Mouse (Mus musculus) forebrain, postnatal 0 days (tissue): ENCODE measurements around the gene Adk. TPM values are rescaled to one million over a fixed set of nuclear protein-coding genes. Genes with fewer than 3 reads are reported as not detected.

ENCODE experiments used
- ATAC-seq: fragments of 200-750 bp; cut with Nextera tagmentation; 2 replicates; pipeline ENCODE4 v1.8.0; 2017; ENCODE audit warnings: mild to moderate bottlenecking, moderate library complexity
- DNase-seq: peaks from one replicate; pipeline ENCODE4 v3.0.0-alpha.2; 2015
- H3K27ac ChIP-seq: fragments of 300-500 bp; sonication (generic); 2 replicates; pipeline ENCODE4 v1.5.1; 2014; ENCODE audit warnings: low read depth, mild to moderate bottlenecking, antibody characterized with exemption, low read length, moderate library complexity, mixed read lengths
- H3K27me3 ChIP-seq: fragments of 300-500 bp; sonication (generic); 2 replicates; pipeline ENCODE4 v1.6.1; 2014; ENCODE audit warnings: mild to moderate bottlenecking, low read length, mixed read lengths; ENCODE audit not compliant: insufficient read depth
- H3K36me3 ChIP-seq: fragments of 300-500 bp; sonication (generic); 2 replicates; pipeline ENCODE4 v1.6.1; 2014; ENCODE audit warnings: mild to moderate bottlenecking, moderate library complexity; ENCODE audit not compliant: insufficient read depth
- H3K4me1 ChIP-seq: fragments of 300-500 bp; sonication (generic); 2 replicates; pipeline ENCODE4 v1.6.1; 2014; ENCODE audit warnings: antibody characterized with exemption; ENCODE audit not compliant: insufficient read depth
- H3K4me2 ChIP-seq: fragments of 300-500 bp; sonication (generic); 2 replicates; pipeline ENCODE4 v1.6.1; 2014; ENCODE audit warnings: low read depth, mild to moderate bottlenecking, moderate library complexity
- H3K4me3 ChIP-seq: fragments of 300-500 bp; sonication (generic); 2 replicates; pipeline ENCODE4 v1.5.1; 2014; ENCODE audit warnings: low read depth, low read length, mixed read lengths
- H3K9ac ChIP-seq: fragments of 300-500 bp; sonication (generic); 2 replicates; pipeline ENCODE4 v1.6.1; 2014; ENCODE audit warnings: mild to moderate bottlenecking
- H3K9me3 ChIP-seq: fragments of 300-500 bp; sonication (generic); 2 replicates; pipeline ENCODE4 v1.6.1; 2016; ENCODE audit warnings: low read length
- CTCF ChIP-seq: sonication (generic); IDR thresholded peaks from 2 replicates; pipeline ENCODE4 v1.5.1; 2016; ENCODE audit warnings: antibody characterized with exemption, control low read depth, low read depth
- WGBS: fragments of 180-500 bp; shearing (Covaris S2); extraction: QIAGEN DNeasy Blood & Tissue Kit; methylation state at CpG from one replicate; pipeline ENCODE4 v1.1.7; 2014; 5-methylcytosine and 5-hydroxymethylcytosine counted together
- polyA plus RNA-seq: library from polyadenylated mRNA; unstranded; fragments of >200 nt; fragmentation: Nextera tagmentation; extraction: Ambion mirVana; gene quantifications from 2 replicates; pipeline ENCODE4 v1.2.1, GENCODE M21; 2015
- total RNA-seq: library from RNA; depleted of rRNA; stranded (reverse); fragments of >200 nt; gene quantifications from 2 replicates; pipeline ENCODE4 v1.2.3, GENCODE M21; 2014

Adk gene
- total and polyA plus RNA-seq, 2 experiments from 2014 or later = 55.5 to 66.7 TPM

- 60% methylated on average over 5 of the region's 5 CpGs for WGBS
- H3K27ac ChIP-seq = peak overlapping the region; percentile 74
- ATAC-seq = peak; percentile 67
- no peak overlapping the region for H3K9ac ChIP-seq
- peak; percentile 10 for DNase-seq
- no peaks in the 10 kb centered on the region for H3K36me3 ChIP-seq
- H3K4me2 ChIP-seq = no peak overlapping the region
- peaks cover 21% of the 10 kb centered on the region; the same call in 1 of the 2 replicates for H3K4me1 ChIP-seq
- TF ChIP-seq CTCF = no peak
- no peaks in the 10 kb centered on the region for H3K9me3 ChIP-seq
- H3K4me3 ChIP-seq = no peak overlapping the region
- no peaks in the 10 kb centered on the region for H3K27me3 ChIP-seq
Measured at GRCm38 (mm10) chr14:21221574-21222138, 169.3 kb downstream of the Adk start.

- WGBS = 24% methylated on average over 3 of the region's 3 CpGs
- TF ChIP-seq CTCF = no peak
- Histone ChIP-seq H3K4me1 (peaks cover 21% of the 10 kb centered on the region; the same call in 1 of the 2 replicates), H3K4me3 (no peak overlapping the region), H3K27me3 (no peaks in the 10 kb centered on the region), H3K4me2 (no peak overlapping the region), H3K9me3 (no peaks in the 10 kb centered on the region), H3K9ac (no peak overlapping the region), H3K27ac (peak overlapping the region; percentile 74), H3K36me3 (no peaks in the 10 kb centered on the region)
- ATAC-seq (peak; percentile 74), DNase-seq (peak; percentile 68)
Measured at GRCm38 (mm10) chr14:21222206-21222605, 169.8 kb downstream of the Adk start.

GRCm38 (mm10) chr14:21223456-21223855 is 171.1 kb downstream of the Adk start:
- WGBS = 81% methylated on average over 6 of the region's 6 CpGs

GRCm38 (mm10) chr14:21223971-21224635 is 171.7 kb downstream of the Adk start:
- Histone ChIP-seq H3K9me3 (no peaks in the 10 kb centered on the region), H3K27ac (no peak overlapping the region), H3K4me1 (peaks cover 21% of the 10 kb centered on the region; the same call in 1 of the 2 replicates), H3K36me3 (no peaks in the 10 kb centered on the region), H3K9ac (no peak overlapping the region), H3K4me3 (no peak overlapping the region), H3K4me2 (no peak overlapping the region), H3K27me3 (no peaks in the 10 kb centered on the region)
- DNase-seq (no peak), ATAC-seq (no peak)
- whole genome bisulfite sequencing = 91% methylated on average over 3 of the region's 3 CpGs
- TF ChIP-seq CTCF = no peak

More at GRCm38 (mm10) chr14:21223456-21223855, 171.1 kb downstream of the Adk start:
- Histone ChIP-seq H3K9ac (no peak overlapping the region), H3K36me3 (no peaks in the 10 kb centered on the region), H3K27ac (0 out of 2 replicates have a peak overlapping the region, but pooled peaks have one; percentile 74), H3K9me3 (no peaks in the 10 kb centered on the region), H3K4me2 (no peak overlapping the region), H3K4me1 (peaks cover 21% of the 10 kb centered on the region; the same call in 1 of the 2 replicates), H3K27me3 (no peaks in the 10 kb centered on the region), H3K4me3 (no peak overlapping the region)
- DNase-seq = no peak
- no peak for ATAC-seq
- TF ChIP-seq CTCF = no peak

GRCm38 (mm10) chr14:21237051-21237450 is 184.7 kb downstream of the Adk start:
- no peaks in the 10 kb centered on the region for H3K36me3 ChIP-seq
- H3K4me1 ChIP-seq = no peaks in the 10 kb centered on the region
- H3K4me2 ChIP-seq = no peak overlapping the region
- no peak overlapping the region for H3K4me3 ChIP-seq
- no peak overlapping the region for H3K9ac ChIP-seq
- no peak for TF ChIP-seq CTCF
- ATAC-seq (no peak), DNase-seq (no peak)
- no peaks in the 10 kb centered on the region for H3K27me3 ChIP-seq
- WGBS = 94% methylated on average over 2 of the region's 2 CpGs
- no peak overlapping the region for H3K27ac ChIP-seq
- H3K9me3 ChIP-seq = no peaks in the 10 kb centered on the region

GRCm38 (mm10) chr14:21241105-21241504 is 188.7 kb downstream of the Adk start:
- H3K9me3 ChIP-seq = no peaks in the 10 kb centered on the region
- H3K4me2 ChIP-seq = no peak overlapping the region
- no peaks in the 10 kb centered on the region for H3K4me1 ChIP-seq
- TF ChIP-seq CTCF = no peak
- DNase-seq (no peak), ATAC-seq (no peak)
- H3K27me3 ChIP-seq = no peaks in the 10 kb centered on the region
- WGBS = 81% methylated on average over 5 of the region's 5 CpGs
- no peak overlapping the region for H3K9ac ChIP-seq
- no peaks in the 10 kb centered on the region for H3K36me3 ChIP-seq
- no peak overlapping the region for H3K4me3 ChIP-seq
- no peak overlapping the region for H3K27ac ChIP-seq

GRCm38 (mm10) chr14:21251386-21251785 is 199.0 kb downstream of the Adk start:
- Histone ChIP-seq H3K27ac (peak overlapping the region; percentile 82), H3K9me3 (no peaks in the 10 kb centered on the region), H3K36me3 (no peaks in the 10 kb centered on the region), H3K4me2 (no peak overlapping the region), H3K27me3 (no peaks in the 10 kb centered on the region), H3K4me3 (no peak overlapping the region), H3K9ac (0 out of 2 replicates have a peak overlapping the region, but pooled peaks have one; percentile 6), H3K4me1 (peaks cover 10% of the 10 kb centered on the region)
- WGBS = 21% methylated on average over 5 of the region's 5 CpGs
- no peak for ATAC-seq
- peak; percentile 34 for DNase-seq
- peak; percentile 34 for TF ChIP-seq CTCF
